ENCODE assay signal across 8 mouse cellular contexts in genomic region chr5:139351134-139351533, GRCm38 (mm10). TPM values are rescaled to one million over a fixed set of nuclear protein-coding genes. Genes with fewer than 3 reads are reported as not detected.
DNase-seq lines count a peak whose midpoint lies in the region; ATAC-seq and TF ChIP-seq lines count a peak whose summit lies in the region.

Gene Cox19, minus strand, starts transcription at chr5:139351418.

- WGBS in liver, adult 2 months = 71% methylated on average over 5 of the region's 5 CpGs
- 57% methylated on average over 5 of the region's 5 CpGs for WGBS in embryonic facial prominence, embryonic 10.5 days
- 37% methylated on average over 5 of the region's 5 CpGs for WGBS in heart, embryonic 15.5 days
- 60% methylated on average over 5 of the region's 5 CpGs for WGBS in neural tube, embryonic 13.5 days

- H3K27me3 ChIP-seq in liver, adult 2 months (ENCODE audit: control insufficient read depth, insufficient read depth, low read length) = no peaks in the 10 kb centered on the region
- peaks cover 26% of the 10 kb centered on the region for H3K27me3 ChIP-seq in embryonic facial prominence, embryonic 10.5 days (replicated peaks; ENCODE audit: low read depth, poor library complexity, severe bottlenecking)
- peaks cover 28% of the 10 kb centered on the region for H3K27me3 ChIP-seq in heart, embryonic 15.5 days
- peaks cover 6% of the 10 kb centered on the region for H3K27me3 ChIP-seq in neural tube, embryonic 13.5 days

- peaks cover 10% of the 10 kb centered on the region for H3K4me1 ChIP-seq in liver, adult 2 months (ENCODE audit: control insufficient read depth, insufficient read depth, low read length)
- peaks cover 39% of the 10 kb centered on the region for H3K4me1 ChIP-seq in embryonic facial prominence, embryonic 10.5 days
- peaks cover 12% of the 10 kb centered on the region for H3K4me1 ChIP-seq in heart, embryonic 15.5 days (replicated peaks)
- H3K4me1 ChIP-seq in neural tube, embryonic 13.5 days (replicated peaks) = peaks cover 5% of the 10 kb centered on the region

- no peak within 1 kb of the TSS for H3K4me2 ChIP-seq in heart, embryonic 15.5 days
- no peak within 1 kb of the TSS for H3K4me2 ChIP-seq in neural tube, embryonic 13.5 days

- H3K79me2 ChIP-seq in liver, adult 2 months (ENCODE audit: control insufficient read depth, insufficient read depth, low read length) = no peaks in the 10 kb centered on the region

- no peak for TF ChIP-seq POLR2A in liver, adult 2 months (IDR thresholded peaks at IDR 0.05; ENCODE audit: extremely low read depth, insufficient read depth, low read length)

- H3K4me3 ChIP-seq in liver, adult 2 months (ENCODE audit: insufficient read depth, low read depth, low read length) = no peak within 1 kb of the TSS
- no peak within 1 kb of the TSS for H3K4me3 ChIP-seq in embryonic facial prominence, embryonic 10.5 days
- H3K4me3 ChIP-seq in heart, embryonic 15.5 days = no peak within 1 kb of the TSS
- no peak within 1 kb of the TSS for H3K4me3 ChIP-seq in neural tube, embryonic 13.5 days

- no peak for TF ChIP-seq CTCF in liver, adult 2 months (IDR thresholded peaks at IDR 0.05; ENCODE audit: low read depth, low read length)

- DNase-seq in liver, adult 2 months (ENCODE audit: extremely low read depth, low read depth, low spot score) = no peak
- no peak for DNase-seq in liver
- no peak for DNase-seq in embryonic facial prominence, embryonic 10.5 days (ENCODE audit: low spot score)
- no peak for DNase-seq in left cerebral cortex, postnatal 36 days (ENCODE audit: low spot score in 2 of 2)
- no peak for DNase-seq in ovary, postnatal 14 days (ENCODE audit: low spot score)
- no peak for DNase-seq in frontal cortex, postnatal 14 days (ENCODE audit: low spot score in 2 of 2)

- H3K27ac ChIP-seq in liver, adult 2 months (replicated peaks; ENCODE audit: insufficient read depth, low read depth, low read length) = no peak within 1 kb of the TSS
- 0 out of 2 replicates have a peak within 1 kb of the TSS, but pooled peaks have one; percentile 57 for H3K27ac ChIP-seq in embryonic facial prominence, embryonic 10.5 days (replicated peaks)
- H3K27ac ChIP-seq in heart, embryonic 15.5 days = peak within 1 kb of the TSS; percentile 27; the same call in 1 of the 2 replicates
- H3K27ac ChIP-seq in neural tube, embryonic 13.5 days (replicated peaks) = no peak within 1 kb of the TSS

- no peak within 1 kb of the TSS for H3K9ac ChIP-seq in liver, adult 2 months (ENCODE audit: low read depth, low read length)
- H3K9ac ChIP-seq in heart, embryonic 15.5 days = no peak within 1 kb of the TSS; the same call in 1 of the 2 replicates
- peak within 1 kb of the TSS; percentile 26; the same call in 1 of the 2 replicates for H3K9ac ChIP-seq in neural tube, embryonic 13.5 days

- no peak for ATAC-seq in heart, embryonic 15.5 days (replicated peaks; ENCODE audit: insufficient number of reproducible peaks, insufficient read depth, low FRiP score, low read depth)
- no peak for ATAC-seq in neural tube, embryonic 13.5 days (ENCODE audit: low read depth)

- intact Hi-C loops in left cerebral cortex, postnatal 36 days (cut with DNase I) = no loop called here

- no peaks in the 10 kb centered on the region for H3K36me3 ChIP-seq in liver, adult 2 months (ENCODE audit: control insufficient read depth, insufficient read depth, low read length)
- no peaks in the 10 kb centered on the region for H3K36me3 ChIP-seq in embryonic facial prominence, embryonic 10.5 days (replicated peaks)
- no peaks in the 10 kb centered on the region for H3K36me3 ChIP-seq in heart, embryonic 15.5 days
- H3K36me3 ChIP-seq in neural tube, embryonic 13.5 days = no peaks in the 10 kb centered on the region

- H3K9me3 ChIP-seq in embryonic facial prominence, embryonic 10.5 days = no peaks in the 10 kb centered on the region
- no peaks in the 10 kb centered on the region for H3K9me3 ChIP-seq in heart, embryonic 15.5 days (replicated peaks)
- H3K9me3 ChIP-seq in neural tube, embryonic 13.5 days = no peaks in the 10 kb centered on the region

RNA-seq across cellular contexts. Expression of gene Cox19, which starts in this region (rescaled TPM):
- 23.6 and 25.2 TPM in 2 replicates for total RNA-seq in liver, adult 2 months (2014; rRNA removed)
- 82.4 and 86.1 TPM in 2 replicates for polyA plus RNA-seq in liver, adult 2 months (2012; rRNA removed)
- polyA plus RNA-seq in embryonic facial prominence, embryonic 10.5 days (2016; fragmentation: Nextera tagmentation; extraction: Ambion mirVana) = 116 and 122 TPM in 2 replicates
- 69.7 and 77.3 TPM in 2 replicates for polyA plus RNA-seq in heart, embryonic 15.5 days (2015; fragmentation: Nextera tagmentation; extraction: Ambion mirVana)
- 10 to 100 TPM; 65.7 to 74.4 TPM for total RNA-seq in left cerebral cortex, postnatal 36 days (2021)
- 113 and 120 TPM in 2 replicates for polyA plus RNA-seq in neural tube, embryonic 13.5 days (2015; fragmentation: Nextera tagmentation; extraction: Ambion mirVana)

Comparison
In these comparisons a context has a peak if more than half of its experiments do, and no peak if none do; other contexts are left out.
1. H3K27ac ChIP-seq: peak in embryonic facial prominence, embryonic 10.5 days (single experiment) and heart, embryonic 15.5 days (single experiment); none in liver, adult 2 months (single experiment) and neural tube, embryonic 13.5 days (single experiment).